Mouse (Mus musculus): ENCODE data around the gene Nsf. TPM values are rescaled to one million over a fixed set of nuclear protein-coding genes. Genes with fewer than 3 reads are reported as not detected.

Nsf gene
- polyA plus RNA-seq, 1 experiment from 2014 or later: 26.8 TPM

- H3K9me3 ChIP-seq (ENCODE audit: control insufficient read depth, low read length): no peaks in the 10 kb centered on the region
- peaks cover under 1% of the 10 kb centered on the region in 2 experiments; a peak in 2 of 4 replicates for H3K4me1 ChIP-seq (ENCODE audit: control insufficient read depth in 2 of 2, insufficient read depth in 2 of 2, low read length in 2 of 2)
- WGBS: 69% methylated on average over 7 of the region's 7 CpGs
- H3K27ac ChIP-seq (replicated peaks in 1 of 2; ENCODE audit: control insufficient read depth in 1 of 2, insufficient read depth in 1 of 2, low read depth in 2 of 2, low read length in 2 of 2): no peak overlapping the region
- H3K4me3 ChIP-seq (ENCODE audit: control insufficient read depth in 1 of 2, insufficient read depth in 1 of 2, low read depth in 1 of 2, low read length in 2 of 2): no peak overlapping the region
- H3K36me3 ChIP-seq (ENCODE audit: control insufficient read depth, insufficient read depth, low read length): peaks cover 21% of the 10 kb centered on the region
- no peak overlapping the region for H3K9ac ChIP-seq (ENCODE audit: low read length)
- H3K4me2 ChIP-seq (ENCODE audit: low read length): no peak overlapping the region
- no peaks in the 10 kb centered on the region for H3K27me3 ChIP-seq (ENCODE audit: control insufficient read depth, insufficient read depth, low read length)
- no peak for ATAC-seq (ENCODE audit: insufficient number of reproducible peaks, insufficient read depth, low FRiP score, low read depth)
Measured at GRCm38 (mm10) chr11:103906051-103906719, 47.7 kb downstream of the Nsf start.

GRCm38 (mm10) chr11:103905506-103905905 lies 48.4 kb downstream of the Nsf start:
- H3K27me3 ChIP-seq (ENCODE audit: control insufficient read depth, insufficient read depth, low read length): no peaks in the 10 kb centered on the region
- ATAC-seq (ENCODE audit: insufficient number of reproducible peaks, insufficient read depth, low FRiP score, low read depth): no peak
- peaks cover 4 to 5% of the 10 kb centered on the region in 2 experiments for H3K4me1 ChIP-seq (ENCODE audit: control insufficient read depth in 2 of 2, insufficient read depth in 2 of 2, low read length in 2 of 2)
- no peaks in the 10 kb centered on the region for H3K9me3 ChIP-seq (ENCODE audit: control insufficient read depth, low read length)
- WGBS: 79% methylated on average over 9 of the region's 9 CpGs
- no peak overlapping the region for H3K9ac ChIP-seq (ENCODE audit: low read length)
- H3K27ac ChIP-seq (replicated peaks in 1 of 2; ENCODE audit: control insufficient read depth in 1 of 2, insufficient read depth in 1 of 2, low read depth in 2 of 2, low read length in 2 of 2): no peak overlapping the region
- H3K36me3 ChIP-seq (ENCODE audit: control insufficient read depth, insufficient read depth, low read length): peaks cover 21% of the 10 kb centered on the region
- H3K4me3 ChIP-seq (ENCODE audit: control insufficient read depth in 1 of 2, insufficient read depth in 1 of 2, low read depth in 1 of 2, low read length in 2 of 2): no peak overlapping the region
- no peak overlapping the region for H3K4me2 ChIP-seq (ENCODE audit: low read length)

GRCm38 (mm10) chr11:103901581-103901966 lies 52.3 kb downstream of the Nsf start:
- Histone ChIP-seq H3K4me2 (ENCODE audit: low read length) (no peak overlapping the region), H3K27ac (replicated peaks in 1 of 2; ENCODE audit: control insufficient read depth in 1 of 2, insufficient read depth in 1 of 2, low read depth in 2 of 2, low read length in 2 of 2) (no peak overlapping the region), H3K4me3 (ENCODE audit: control insufficient read depth in 1 of 2, insufficient read depth in 1 of 2, low read depth in 1 of 2, low read length in 2 of 2) (no peak overlapping the region), H3K36me3 (ENCODE audit: control insufficient read depth, insufficient read depth, low read length) (0 out of 2 replicates have a peak, but pooled peaks cover under 1% of the 10 kb centered on the region), H3K9ac (ENCODE audit: low read length) (no peak overlapping the region), H3K4me1 (ENCODE audit: control insufficient read depth in 2 of 2, insufficient read depth in 2 of 2, low read length in 2 of 2) (peaks cover 6 to 9% of the 10 kb centered on the region in 2 experiments), H3K9me3 (ENCODE audit: control insufficient read depth, low read length) (no peaks in the 10 kb centered on the region), H3K27me3 (ENCODE audit: control insufficient read depth, insufficient read depth, low read length) (no peaks in the 10 kb centered on the region)
- ATAC-seq (ENCODE audit: insufficient number of reproducible peaks, insufficient read depth, low FRiP score, low read depth): no peak
- WGBS: 73% methylated on average over 4 of the region's 4 CpGs

- Histone ChIP-seq H3K9me3 (ENCODE audit: control insufficient read depth, low read length) (no peaks in the 10 kb centered on the region), H3K4me3 (ENCODE audit: control insufficient read depth in 1 of 2, insufficient read depth in 1 of 2, low read depth in 1 of 2, low read length in 2 of 2) (no peak overlapping the region), H3K27ac (replicated peaks in 1 of 2; ENCODE audit: control insufficient read depth in 1 of 2, insufficient read depth in 1 of 2, low read depth in 2 of 2, low read length in 2 of 2) (no peak overlapping the region), H3K9ac (ENCODE audit: low read length) (no peak overlapping the region), H3K36me3 (ENCODE audit: control insufficient read depth, insufficient read depth, low read length) (no peaks in the 10 kb centered on the region), H3K4me1 (ENCODE audit: control insufficient read depth in 2 of 2, insufficient read depth in 2 of 2, low read length in 2 of 2) (peaks cover 6 to 9% of the 10 kb centered on the region in 2 experiments), H3K27me3 (ENCODE audit: control insufficient read depth, insufficient read depth, low read length) (no peaks in the 10 kb centered on the region), H3K4me2 (ENCODE audit: low read length) (peak overlapping the region; percentile 38; the same call in 1 of the 2 replicates)
- no peak for ATAC-seq (ENCODE audit: insufficient number of reproducible peaks, insufficient read depth, low FRiP score, low read depth)
- 30% methylated on average over 20 of the region's 20 CpGs for WGBS
Measured at GRCm38 (mm10) chr11:103900803-103901580, 52.9 kb downstream of the Nsf start.

GRCm38 (mm10) chr11:103896966-103897750 lies 56.7 kb downstream of the Nsf start:
- no peak overlapping the region for H3K4me3 ChIP-seq (ENCODE audit: control insufficient read depth in 1 of 2, insufficient read depth in 1 of 2, low read depth in 1 of 2, low read length in 2 of 2)
- no peak overlapping the region for H3K9ac ChIP-seq (ENCODE audit: low read length)
- H3K9me3 ChIP-seq (ENCODE audit: control insufficient read depth, low read length): no peaks in the 10 kb centered on the region
- H3K4me1 ChIP-seq (ENCODE audit: control insufficient read depth in 2 of 2, insufficient read depth in 2 of 2, low read length in 2 of 2): peaks cover 6 to 13% of the 10 kb centered on the region in 2 experiments
- peaks cover 9% of the 10 kb centered on the region for H3K36me3 ChIP-seq (ENCODE audit: control insufficient read depth, insufficient read depth, low read length)
- H3K27ac ChIP-seq (replicated peaks in 1 of 2; ENCODE audit: control insufficient read depth in 1 of 2, insufficient read depth in 1 of 2, low read depth in 2 of 2, low read length in 2 of 2): no peak overlapping the region
- H3K27me3 ChIP-seq (ENCODE audit: control insufficient read depth, insufficient read depth, low read length): no peaks in the 10 kb centered on the region
- 90% methylated on average over 11 of the region's 11 CpGs for WGBS
- H3K4me2 ChIP-seq (ENCODE audit: low read length): no peak overlapping the region
- ATAC-seq (ENCODE audit: insufficient number of reproducible peaks, insufficient read depth, low FRiP score, low read depth): no peak

- 85% methylated on average over 4 of the region's 4 CpGs for WGBS
- H3K4me3 ChIP-seq (ENCODE audit: control insufficient read depth in 1 of 2, insufficient read depth in 1 of 2, low read depth in 1 of 2, low read length in 2 of 2): no peak overlapping the region
- no peak overlapping the region for H3K27ac ChIP-seq (replicated peaks in 1 of 2; ENCODE audit: control insufficient read depth in 1 of 2, insufficient read depth in 1 of 2, low read depth in 2 of 2, low read length in 2 of 2)
- no peak for ATAC-seq (ENCODE audit: insufficient number of reproducible peaks, insufficient read depth, low FRiP score, low read depth)
- no peaks in the 10 kb centered on the region for H3K27me3 ChIP-seq (ENCODE audit: control insufficient read depth, insufficient read depth, low read length)
- H3K4me2 ChIP-seq (ENCODE audit: low read length): no peak overlapping the region
- H3K4me1 ChIP-seq (ENCODE audit: control insufficient read depth in 2 of 2, insufficient read depth in 2 of 2, low read length in 2 of 2): peaks cover 5 to 12% of the 10 kb centered on the region in 2 experiments
- H3K36me3 ChIP-seq (ENCODE audit: control insufficient read depth, insufficient read depth, low read length): peaks cover 10% of the 10 kb centered on the region
- no peaks in the 10 kb centered on the region for H3K9me3 ChIP-seq (ENCODE audit: control insufficient read depth, low read length)
- H3K9ac ChIP-seq (ENCODE audit: low read length): no peak overlapping the region
Measured at GRCm38 (mm10) chr11:103896056-103896455, 57.8 kb downstream of the Nsf start.

- H3K27ac ChIP-seq (replicated peaks in 1 of 2; ENCODE audit: control insufficient read depth in 1 of 2, insufficient read depth in 1 of 2, low read depth in 2 of 2, low read length in 2 of 2): no peak overlapping the region
- no peaks in the 10 kb centered on the region for H3K27me3 ChIP-seq (ENCODE audit: control insufficient read depth, insufficient read depth, low read length)
- H3K4me2 ChIP-seq (ENCODE audit: low read length): no peak overlapping the region
- H3K9me3 ChIP-seq (ENCODE audit: control insufficient read depth, low read length): no peaks in the 10 kb centered on the region
- peaks cover 10% of the 10 kb centered on the region for H3K36me3 ChIP-seq (ENCODE audit: control insufficient read depth, insufficient read depth, low read length)
- peaks cover 2 to 5% of the 10 kb centered on the region in 2 experiments; a peak in 1 of 4 replicates for H3K4me1 ChIP-seq (ENCODE audit: control insufficient read depth in 2 of 2, insufficient read depth in 2 of 2, low read length in 2 of 2)
- H3K4me3 ChIP-seq (ENCODE audit: control insufficient read depth in 1 of 2, insufficient read depth in 1 of 2, low read depth in 1 of 2, low read length in 2 of 2): no peak overlapping the region
- WGBS: 78% methylated on average over 10 of the region's 10 CpGs
- H3K9ac ChIP-seq (ENCODE audit: low read length): no peak overlapping the region
- no peak for ATAC-seq (ENCODE audit: insufficient number of reproducible peaks, insufficient read depth, low FRiP score, low read depth)
Measured at GRCm38 (mm10) chr11:103892831-103893230, 61.0 kb downstream of the Nsf start.
